Mouse (Mus musculus): ENCODE results near the gene Prg4.

- TF ChIP-seq CTCF (conservative IDR thresholded peaks at IDR 0.05; ENCODE audit: low read length) (peak; percentile 11; the same call in 1 of the 2 replicates), NANOG (IDR thresholded peaks at IDR 0.05; ENCODE audit: borderline replicate concordance, low read length) (no peak)
Observed at GRCm38 (mm10) chr1:150426216-150426615, 39.7 kb downstream of the Prg4 start.

All from E14TG2a.4 (cell line).